Mouse (Mus musculus) heart, postnatal 0 days (tissue): ENCODE results near the gene Grm2.

Source experiments
- CTCF ChIP-seq: IDR thresholded peaks from 2 replicates; pipeline ENCODE4 v1.5.1; 2016; ENCODE audit warnings: antibody characterized with exemption, control low read depth, low read depth
- EP300 ChIP-seq: IDR thresholded peaks from 2 replicates; pipeline ENCODE4 v1.6.1; 2016; ENCODE audit warnings: antibody characterized with exemption, low read depth

DNA sequence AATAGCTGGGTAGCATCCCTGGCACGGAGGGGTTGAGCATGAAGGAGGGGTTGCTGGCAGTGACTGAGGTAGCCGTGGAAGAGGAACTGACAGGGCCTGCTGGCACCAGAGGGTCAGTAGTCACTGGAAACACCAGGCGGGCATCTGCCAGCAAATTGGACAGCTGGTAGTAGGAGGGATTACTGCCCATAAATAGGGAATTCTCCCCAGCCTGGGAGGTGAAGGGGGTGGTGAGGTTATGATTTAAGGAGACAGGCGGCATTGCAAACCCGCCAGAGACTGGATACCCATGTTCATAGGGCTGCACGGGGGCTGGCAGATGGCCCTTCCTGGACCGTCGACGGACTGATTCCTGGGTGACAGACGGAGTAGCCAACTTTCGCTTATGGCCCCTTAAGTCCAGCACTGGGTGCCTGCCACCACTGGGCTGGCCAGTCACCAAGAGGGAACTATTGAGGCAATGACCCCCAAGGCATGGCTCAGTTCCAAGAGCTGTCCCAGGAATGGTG is 37.1 kb upstream of the Grm2 start:
- TF ChIP-seq CTCF (no peak), EP300 (no peak)
